Comparison of ENCODE assay signal across 9 mouse cellular contexts in the genomic region with DNA sequence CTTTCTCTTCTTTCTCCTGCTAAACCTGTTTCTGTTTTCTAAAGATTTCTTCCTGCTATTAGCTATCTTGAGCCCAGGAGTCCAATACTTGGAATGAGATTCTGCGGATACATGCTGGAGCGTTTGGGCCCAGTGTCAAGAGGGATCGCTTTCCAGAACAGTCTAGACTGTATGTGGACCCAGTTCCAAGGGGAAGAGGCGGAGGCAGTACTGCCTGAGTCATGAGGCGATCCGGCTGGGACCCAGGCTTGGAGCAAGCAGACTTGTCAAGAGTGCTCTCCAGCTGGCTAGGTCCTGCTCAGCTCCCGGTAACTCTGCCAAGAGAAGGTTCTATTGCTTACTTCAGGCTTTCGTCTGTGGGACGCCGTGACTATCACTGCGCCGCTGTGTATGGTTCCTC. TPM values are rescaled to one million over a fixed set of nuclear protein-coding genes. Genes with fewer than 3 reads are reported as not detected.
A peak's percentile ranks its signal among the peaks of the same experiment; 100 is the strongest.
DNase-seq lines count a peak whose midpoint lies in the region; ATAC-seq lines count a peak whose summit lies in the region.
"Had no signal": no experiment of that assay in that cellular context is flagged by ENCODE, and none has a peak within 500 bp of the region (broad histone marks: within the 10 kb centered on the region; RNA-seq: fewer than 3 reads in every experiment).

No protein-coding gene starts in this region.

- H3K27ac ChIP-seq in heart, embryonic 12.5 days (ENCODE audit: poor library complexity, severe bottlenecking) = no peak overlapping the region
- no peak overlapping the region for H3K27ac ChIP-seq in lung, embryonic 15.5 days
- no peak overlapping the region for H3K27ac ChIP-seq in liver, embryonic 12.5 days
- H3K27ac ChIP-seq: embryonic facial prominence, embryonic 13.5 days had no signal

- no peak overlapping the region for H3K9ac ChIP-seq in heart, embryonic 12.5 days
- H3K9ac ChIP-seq in lung, embryonic 15.5 days = no peak overlapping the region
- no peak overlapping the region for H3K9ac ChIP-seq in liver, embryonic 12.5 days
- H3K9ac ChIP-seq: embryonic facial prominence, embryonic 13.5 days had no signal

- no peak overlapping the region for H3K4me3 ChIP-seq in heart, embryonic 12.5 days
- H3K4me3 ChIP-seq in lung, embryonic 15.5 days = no peak overlapping the region
- H3K4me3 ChIP-seq in liver, embryonic 12.5 days = no peak overlapping the region
- H3K4me3 ChIP-seq: embryonic facial prominence, embryonic 13.5 days had no signal

- intact Hi-C loops in heart, postnatal 14 days (cut with DNase I) = no loop called here

- WGBS in heart, embryonic 12.5 days = 86% methylated on average over 12 of the region's 12 CpGs
- 63% methylated on average over 12 of the region's 12 CpGs for WGBS in lung, embryonic 15.5 days
- WGBS in liver, embryonic 12.5 days (ENCODE audit: insufficient replicate concordance) = 75% methylated on average over 12 of the region's 12 CpGs

- no peak overlapping the region for H3K4me2 ChIP-seq in heart, embryonic 12.5 days
- no peak overlapping the region for H3K4me2 ChIP-seq in lung, embryonic 15.5 days
- H3K4me2 ChIP-seq in liver, embryonic 12.5 days = no peak overlapping the region
- H3K4me2 ChIP-seq: embryonic facial prominence, embryonic 13.5 days had no signal

- peak; percentile 87 to 93 for DNase-seq in heart, adult 18-20 months
- peak; percentile 63 to 70 for DNase-seq in cerebellum, postnatal 10 days
- peak; percentile 73 to 75 for DNase-seq in heart, postnatal 14 days
- peak; percentile 32 for DNase-seq in urinary bladder, adult 2 months (ENCODE audit: low spot score)
- DNase-seq in spleen, postnatal 14 days (ENCODE audit: low spot score in 2 of 2) = no peak

- ATAC-seq in heart, embryonic 12.5 days (ENCODE audit: insufficient number of reproducible peaks, low FRiP score) = no peak
- peak; percentile 78; the same call in 1 of the 2 replicates for ATAC-seq in lung, embryonic 15.5 days (ENCODE audit: borderline replicate concordance, extremely low read depth, low FRiP score, low TSS enrichment)
- no peak for ATAC-seq in liver, embryonic 12.5 days

- H3K9me3 ChIP-seq in heart, embryonic 12.5 days (replicated peaks) = no peaks in the 10 kb centered on the region
- H3K9me3 ChIP-seq in lung, embryonic 15.5 days = no peaks in the 10 kb centered on the region
- H3K9me3 ChIP-seq in liver, embryonic 12.5 days (replicated peaks) = no peaks in the 10 kb centered on the region
- H3K9me3 ChIP-seq: embryonic facial prominence, embryonic 13.5 days had no signal

- peaks cover 2% of the 10 kb centered on the region for H3K4me1 ChIP-seq in heart, embryonic 12.5 days (replicated peaks)
- H3K4me1 ChIP-seq in lung, embryonic 15.5 days = peaks cover 3% of the 10 kb centered on the region; the same call in 1 of the 2 replicates
- no peaks in the 10 kb centered on the region for H3K4me1 ChIP-seq in liver, embryonic 12.5 days
- H3K4me1 ChIP-seq: embryonic facial prominence, embryonic 13.5 days had no signal

- H3K27me3 ChIP-seq in heart, embryonic 12.5 days (replicated peaks) = no peaks in the 10 kb centered on the region
- H3K27me3 ChIP-seq in lung, embryonic 15.5 days = no peaks in the 10 kb centered on the region
- no peaks in the 10 kb centered on the region for H3K27me3 ChIP-seq in liver, embryonic 12.5 days (replicated peaks)
- H3K27me3 ChIP-seq: embryonic facial prominence, embryonic 13.5 days had no signal

- H3K36me3 ChIP-seq in heart, embryonic 12.5 days = no peaks in the 10 kb centered on the region
- H3K36me3 ChIP-seq in lung, embryonic 15.5 days = no peaks in the 10 kb centered on the region
- H3K36me3 ChIP-seq in liver, embryonic 12.5 days = no peaks in the 10 kb centered on the region
- H3K36me3 ChIP-seq: embryonic facial prominence, embryonic 13.5 days had no signal

RNA-seq across cellular contexts. Expression of a gene that starts 50.7 kb away (rescaled TPM):
- 10 to 100 TPM; 16.1 to 21.0 TPM for total RNA-seq in heart, adult 18-20 months (2021)
- 66.6 and 67.4 TPM in 2 replicates for polyA plus RNA-seq in heart, embryonic 12.5 days (2016; fragmentation: Nextera tagmentation; extraction: Ambion mirVana)
- total RNA-seq in heart, postnatal 14 days (2021) = 10 to 100 TPM; 44.2 to 47.2 TPM
- polyA plus RNA-seq in lung, embryonic 15.5 days (2015; fragmentation: Nextera tagmentation; extraction: Ambion mirVana) = 24.1 and 24.8 TPM in 2 replicates
- polyA plus RNA-seq in urinary bladder, adult 2 months (2012; rRNA removed) = 5.7 and 6.1 TPM in 2 replicates
- 5.0 and 5.2 TPM in 2 replicates for polyA plus RNA-seq in liver, embryonic 12.5 days (2016; fragmentation: Nextera tagmentation; extraction: Ambion mirVana)

Comparison
In these comparisons a context has a peak if more than half of its experiments do, and no peak if none do; other contexts are left out.
1. DNase-seq: peak in heart, adult 18-20 months (2 of 2), cerebellum, postnatal 10 days (2 of 2), heart, postnatal 14 days (2 of 2) and urinary bladder, adult 2 months (single experiment); none in spleen, postnatal 14 days (0 of 2).